Mouse (Mus musculus): ENCODE measurements at regions not wholly inside any gene's neighbourhood (a gene's known extent, or its start where the extent isn't known, plus 50 kb on each side); places are given as distances from the start of the nearest gene placed in this dataset.

DNA sequence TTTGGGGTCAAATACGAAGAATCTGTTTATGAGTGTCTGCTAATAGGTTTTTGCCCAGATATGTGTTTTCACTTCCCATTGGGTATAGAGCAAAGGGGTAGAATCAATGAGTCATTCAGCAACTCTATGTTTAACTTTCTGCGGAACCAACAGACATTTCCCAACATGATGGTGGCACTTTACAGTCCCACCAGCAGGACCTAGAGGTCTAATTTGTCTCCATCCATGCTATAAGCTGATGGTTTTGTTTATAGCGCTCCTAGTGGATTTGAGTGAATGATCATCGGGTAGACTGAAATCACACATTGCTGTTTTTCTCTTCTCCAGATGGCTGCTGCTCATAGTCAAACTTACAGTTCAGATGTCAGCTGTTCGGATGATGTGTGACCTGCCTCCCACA, 99.7 kb upstream of the Arid5b start:
- H3K27ac ChIP-seq (ENCODE audit: insufficient read depth, low read length): peak overlapping the region; percentile 35; the same call in 1 of the 2 replicates
- WGBS: 77% methylated on average over 5 of the region's 5 CpGs
- TF ChIP-seq CTCF (IDR thresholded peaks at IDR 0.05; ENCODE audit: extremely low read depth, insufficient read depth, insufficient read length, insufficient replicate concordance) (no peak), POLR2A (IDR thresholded peaks at IDR 0.05; ENCODE audit: low read depth, low read length) (no peak)
- H3K36me3 ChIP-seq (ENCODE audit: control insufficient read depth, insufficient read depth, low read length): no peaks in the 10 kb centered on the region
- peak in 1 of 2 experiments; percentile 11 for DNase-seq (ENCODE audit: low read depth in 1 of 2, low spot score in 2 of 2)
- H3K4me3 ChIP-seq (ENCODE audit: extremely low read depth, insufficient read depth, insufficient read length): no peak overlapping the region
- H3K27me3 ChIP-seq (ENCODE audit: control insufficient read depth, insufficient read depth, low read length): no peaks in the 10 kb centered on the region
- H3K4me1 ChIP-seq (ENCODE audit: control insufficient read depth, insufficient read depth, insufficient read length): no peaks in the 10 kb centered on the region

DNA sequence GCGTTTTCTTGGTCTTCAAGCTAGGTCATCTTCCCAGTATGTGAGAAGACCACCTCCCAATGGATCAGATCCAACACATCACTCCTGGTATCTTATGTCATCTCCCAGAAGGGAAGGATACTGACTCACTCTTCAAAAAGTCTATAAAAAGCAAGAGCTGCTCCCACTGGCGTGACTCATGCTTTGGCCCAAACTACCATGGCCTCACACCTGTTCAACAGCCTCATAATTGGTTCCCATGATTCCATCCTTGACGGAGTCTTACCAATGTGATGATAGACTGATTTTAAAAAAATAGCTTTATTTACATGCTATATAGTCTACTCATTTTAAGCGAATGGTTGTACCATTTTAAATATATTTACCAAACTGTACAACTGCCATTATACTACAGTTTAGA, 98.9 kb upstream of the Arid5b start:
- no peak for DNase-seq (ENCODE audit: low read depth in 1 of 2, low spot score in 2 of 2)
- Histone ChIP-seq H3K36me3 (ENCODE audit: control insufficient read depth, insufficient read depth, low read length) (no peaks in the 10 kb centered on the region), H3K4me1 (ENCODE audit: control insufficient read depth, insufficient read depth, insufficient read length) (0 out of 2 replicates have a peak, but pooled peaks cover 3% of the 10 kb centered on the region), H3K27ac (ENCODE audit: insufficient read depth, low read length) (no peak overlapping the region), H3K27me3 (ENCODE audit: control insufficient read depth, insufficient read depth, low read length) (no peaks in the 10 kb centered on the region), H3K4me3 (ENCODE audit: extremely low read depth, insufficient read depth, insufficient read length) (no peak overlapping the region)
- WGBS: 91% methylated on average over 4 of the region's 4 CpGs
- TF ChIP-seq POLR2A (IDR thresholded peaks at IDR 0.05; ENCODE audit: low read depth, low read length) (no peak), CTCF (IDR thresholded peaks at IDR 0.05; ENCODE audit: extremely low read depth, insufficient read depth, insufficient read length, insufficient replicate concordance) (no peak)

GRCm38 (mm10) chr10:68373875-68374274, 95.3 kb upstream of the Arid5b start:
- DNase-seq (ENCODE audit: low read depth in 1 of 2, low spot score in 2 of 2): no peak
- Histone ChIP-seq H3K4me3 (ENCODE audit: extremely low read depth, insufficient read depth, insufficient read length) (no peak overlapping the region), H3K36me3 (ENCODE audit: control insufficient read depth, insufficient read depth, low read length) (no peaks in the 10 kb centered on the region), H3K27ac (ENCODE audit: insufficient read depth, low read length) (no peak overlapping the region), H3K27me3 (ENCODE audit: control insufficient read depth, insufficient read depth, low read length) (no peaks in the 10 kb centered on the region), H3K4me1 (ENCODE audit: control insufficient read depth, insufficient read depth, insufficient read length) (peaks cover 9% of the 10 kb centered on the region; the same call in 1 of the 2 replicates)
- 81% methylated on average over 5 of the region's 5 CpGs for WGBS
- TF ChIP-seq POLR2A (IDR thresholded peaks at IDR 0.05; ENCODE audit: low read depth, low read length) (no peak), CTCF (IDR thresholded peaks at IDR 0.05; ENCODE audit: extremely low read depth, insufficient read depth, insufficient read length, insufficient replicate concordance) (no peak)

GRCm38 (mm10) chr10:68371785-68372184, 93.2 kb upstream of the Arid5b start:
- no peak for DNase-seq (ENCODE audit: low read depth in 1 of 2, low spot score in 2 of 2)
- no peak overlapping the region for H3K27ac ChIP-seq (ENCODE audit: insufficient read depth, low read length)
- no peak overlapping the region for H3K4me3 ChIP-seq (ENCODE audit: extremely low read depth, insufficient read depth, insufficient read length)
- H3K36me3 ChIP-seq (ENCODE audit: control insufficient read depth, insufficient read depth, low read length): no peaks in the 10 kb centered on the region
- TF ChIP-seq CTCF (IDR thresholded peaks at IDR 0.05; ENCODE audit: extremely low read depth, insufficient read depth, insufficient read length, insufficient replicate concordance) (no peak), POLR2A (IDR thresholded peaks at IDR 0.05; ENCODE audit: low read depth, low read length) (no peak)
- peaks cover 9% of the 10 kb centered on the region; the same call in 1 of the 2 replicates for H3K4me1 ChIP-seq (ENCODE audit: control insufficient read depth, insufficient read depth, insufficient read length)
- WGBS: 87% methylated on average over 6 of the region's 6 CpGs
- H3K27me3 ChIP-seq (ENCODE audit: control insufficient read depth, insufficient read depth, low read length): no peaks in the 10 kb centered on the region

- Histone ChIP-seq H3K4me1 (ENCODE audit: control insufficient read depth, insufficient read depth, insufficient read length) (peaks cover 11% of the 10 kb centered on the region; the same call in 1 of the 2 replicates), H3K36me3 (ENCODE audit: control insufficient read depth, insufficient read depth, low read length) (no peaks in the 10 kb centered on the region), H3K27me3 (ENCODE audit: control insufficient read depth, insufficient read depth, low read length) (no peaks in the 10 kb centered on the region), H3K27ac (ENCODE audit: insufficient read depth, low read length) (no peak overlapping the region), H3K4me3 (ENCODE audit: extremely low read depth, insufficient read depth, insufficient read length) (no peak overlapping the region)
- TF ChIP-seq POLR2A (IDR thresholded peaks at IDR 0.05; ENCODE audit: low read depth, low read length) (no peak), CTCF (IDR thresholded peaks at IDR 0.05; ENCODE audit: extremely low read depth, insufficient read depth, insufficient read length, insufficient replicate concordance) (no peak)
- DNase-seq (ENCODE audit: low read depth in 1 of 2, low spot score in 2 of 2): peak; percentile 14 to 53
- 63% methylated on average over 8 of the region's 8 CpGs for WGBS
Measured at GRCm38 (mm10) chr10:68370986-68371385, 92.4 kb upstream of the Arid5b start.

- no peak for DNase-seq (ENCODE audit: low read depth in 1 of 2, low spot score in 2 of 2)
- WGBS: 71% methylated on average over 3 of the region's 3 CpGs
- no peak overlapping the region for H3K4me3 ChIP-seq (ENCODE audit: extremely low read depth, insufficient read depth, insufficient read length)
- no peak overlapping the region for H3K27ac ChIP-seq (ENCODE audit: insufficient read depth, low read length)
- peaks cover 8% of the 10 kb centered on the region; the same call in 1 of the 2 replicates for H3K4me1 ChIP-seq (ENCODE audit: control insufficient read depth, insufficient read depth, insufficient read length)
- H3K36me3 ChIP-seq (ENCODE audit: control insufficient read depth, insufficient read depth, low read length): no peaks in the 10 kb centered on the region
- TF ChIP-seq CTCF (IDR thresholded peaks at IDR 0.05; ENCODE audit: extremely low read depth, insufficient read depth, insufficient read length, insufficient replicate concordance): no peak
- TF ChIP-seq POLR2A (IDR thresholded peaks at IDR 0.05; ENCODE audit: low read depth, low read length): no peak
- no peaks in the 10 kb centered on the region for H3K27me3 ChIP-seq (ENCODE audit: control insufficient read depth, insufficient read depth, low read length)
Measured at GRCm38 (mm10) chr10:68366796-68367195, 88.3 kb upstream of the Arid5b start.

DNA sequence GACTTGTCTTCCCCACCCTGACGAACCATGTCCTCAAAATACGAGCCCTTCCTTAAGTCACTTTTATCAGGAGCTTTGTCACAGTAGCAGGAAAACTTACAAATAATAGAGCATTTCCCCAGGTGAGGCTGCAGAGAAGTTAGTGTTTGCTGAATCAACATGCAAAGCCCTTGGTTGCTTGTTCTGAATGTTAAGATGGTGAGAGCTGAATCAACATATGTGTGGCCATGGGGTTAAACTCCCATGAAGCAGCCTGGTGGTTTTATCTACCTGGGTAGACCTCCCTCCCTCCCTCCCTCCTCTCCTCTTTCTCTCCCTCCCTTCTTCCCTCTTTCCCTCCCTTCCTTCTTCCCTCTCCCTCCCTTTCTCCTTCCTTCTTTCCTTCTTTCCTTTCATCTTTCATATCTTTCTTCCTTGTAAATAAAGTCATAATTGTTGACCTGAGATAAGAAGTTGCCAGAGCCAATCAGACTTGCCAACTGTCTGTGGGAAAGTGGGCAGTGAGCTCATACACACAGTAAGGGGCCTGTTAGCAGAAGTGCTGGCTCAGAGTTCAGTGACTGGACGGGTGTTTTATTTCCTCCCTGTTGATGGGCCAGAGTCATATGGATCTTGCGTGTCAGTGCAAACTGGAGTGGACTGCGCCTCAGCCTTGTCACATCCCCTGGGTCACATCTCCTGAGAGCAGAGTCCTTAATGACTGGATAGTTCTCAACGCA, 82.4 kb upstream of the Arid5b start:
- no peak overlapping the region for H3K27ac ChIP-seq (ENCODE audit: insufficient read depth, low read length)
- no peaks in the 10 kb centered on the region for H3K27me3 ChIP-seq (ENCODE audit: control insufficient read depth, insufficient read depth, low read length)
- no peak for TF ChIP-seq CTCF (IDR thresholded peaks at IDR 0.05; ENCODE audit: extremely low read depth, insufficient read depth, insufficient read length, insufficient replicate concordance)
- TF ChIP-seq POLR2A (IDR thresholded peaks at IDR 0.05; ENCODE audit: low read depth, low read length): no peak
- WGBS: 83% methylated on average over 6 of the region's 6 CpGs
- no peaks in the 10 kb centered on the region for H3K36me3 ChIP-seq (ENCODE audit: control insufficient read depth, insufficient read depth, low read length)
- H3K4me3 ChIP-seq (ENCODE audit: extremely low read depth, insufficient read depth, insufficient read length): no peak overlapping the region
- no peak for DNase-seq (ENCODE audit: low read depth in 1 of 2, low spot score in 2 of 2)
- no peaks in the 10 kb centered on the region for H3K4me1 ChIP-seq (ENCODE audit: control insufficient read depth, insufficient read depth, insufficient read length)

All from spleen, adult 2 months (tissue).